Mouse (Mus musculus): ENCODE measurements around the gene Msl2.

- no peak for TF ChIP-seq CTCF (IDR thresholded peaks at IDR 0.05)
- TF ChIP-seq EP300 (IDR thresholded peaks at IDR 0.05), result no peak
Observed at GRCm38 (mm10) chr9:101033761-101034447, 40.0 kb upstream of the Msl2 start.
